Mouse (Mus musculus) layer of hippocampus, postnatal 25 days (tissue): Measurements from ENCODE around the gene Pou2f3. TPM values are rescaled to one million over a fixed set of nuclear protein-coding genes. Genes with fewer than 3 reads are reported as not detected.

Source experiments
- DNase-seq, 2 experiments: peaks; one replicate each; pipeline ENCODE4 v3.0.0; 2022; ENCODE audit warnings: mixed read lengths in 2 of 2, low spot score in 1 of 2; ENCODE audit errors: extremely low spot score in 1 of 2
- total RNA-seq, 2 experiments: library from RNA; stranded (reverse); gene quantifications; 2 replicates each; pipeline ENCODE4 v1.2.3; 2021

Pou2f3 gene
- total RNA-seq, 2 experiments from 2014 or later = 0.12 to 0.28 TPM

GRCm38 (mm10) chr9:43232286-43232685 lies 22.1 kb upstream of the Pou2f3 start:
- DNase-seq = no peak

GRCm38 (mm10) chr9:43231805-43232204 lies 21.6 kb upstream of the Pou2f3 start:
- no peak for DNase-seq

DNA sequence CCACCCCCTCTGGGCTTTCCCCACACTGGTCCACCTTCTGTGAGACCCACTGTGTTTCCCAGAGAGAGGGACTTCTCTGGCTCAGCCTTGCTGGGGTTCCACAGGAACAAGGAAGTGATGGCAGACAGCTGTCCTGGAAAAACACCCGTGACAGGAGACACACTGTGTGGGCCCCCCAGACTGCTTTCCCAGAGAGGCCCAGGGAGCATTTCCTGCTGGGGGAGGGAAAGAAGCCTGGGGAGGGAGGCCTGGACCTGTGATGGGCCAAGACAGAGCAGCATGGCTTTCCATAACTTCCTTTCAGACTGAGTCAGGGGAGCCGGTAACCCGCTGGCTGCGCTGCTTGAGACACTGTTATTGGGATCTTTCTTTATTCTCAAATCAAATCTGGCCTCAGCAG lies 20.7 kb upstream of the Pou2f3 start:
- DNase-seq = no peak

GRCm38 (mm10) chr9:43229962-43230361 lies 19.8 kb upstream of the Pou2f3 start:
- no peak for DNase-seq

DNA sequence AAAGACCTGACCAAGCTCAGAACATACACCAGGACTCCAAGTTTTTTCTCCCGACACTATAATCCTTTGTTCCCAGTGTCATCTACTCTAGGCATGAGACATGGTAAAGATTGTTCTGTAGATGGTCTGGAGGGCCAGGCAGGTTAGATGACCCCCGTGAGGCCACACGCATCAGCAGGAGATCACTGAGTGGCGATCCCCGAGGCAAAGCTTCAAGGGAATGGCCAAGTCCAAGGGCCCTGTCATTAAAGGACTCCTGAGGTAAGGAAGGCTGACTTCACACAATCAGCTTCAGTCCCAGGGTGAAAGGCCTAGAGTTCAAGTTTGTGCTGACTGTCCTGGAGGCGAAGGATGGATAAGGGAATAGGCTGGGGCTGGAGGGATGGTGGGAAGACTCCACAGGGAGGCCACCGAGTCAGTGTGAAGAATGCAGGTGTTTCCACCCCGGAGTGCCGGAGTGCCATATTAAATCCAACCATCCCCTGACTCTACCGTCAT lies 19.3 kb upstream of the Pou2f3 start:
- no peak for DNase-seq

- DNase-seq = no peak
Observed at GRCm38 (mm10) chr9:43228745-43229144, 18.6 kb upstream of the Pou2f3 start.

DNA sequence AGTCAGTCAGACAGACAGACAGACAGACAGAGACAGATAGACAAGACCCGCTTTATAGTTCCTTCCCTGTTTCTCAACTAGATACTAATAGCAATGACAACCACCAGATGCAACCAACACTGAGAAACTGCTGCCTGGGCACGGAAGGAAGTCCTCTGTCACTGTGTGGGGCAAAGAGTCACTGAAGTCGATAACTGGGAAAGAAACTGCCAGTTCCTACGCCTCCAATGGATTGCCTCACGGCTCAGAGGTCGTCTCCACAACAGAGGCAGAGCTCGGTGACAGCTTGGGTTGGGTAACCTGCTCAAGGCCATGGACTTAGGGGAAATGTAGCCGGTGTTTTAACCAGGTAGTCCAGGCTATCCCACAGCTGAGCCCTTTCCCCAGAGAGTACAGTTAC lies 17.5 kb upstream of the Pou2f3 start:
- no peak for DNase-seq

DNA sequence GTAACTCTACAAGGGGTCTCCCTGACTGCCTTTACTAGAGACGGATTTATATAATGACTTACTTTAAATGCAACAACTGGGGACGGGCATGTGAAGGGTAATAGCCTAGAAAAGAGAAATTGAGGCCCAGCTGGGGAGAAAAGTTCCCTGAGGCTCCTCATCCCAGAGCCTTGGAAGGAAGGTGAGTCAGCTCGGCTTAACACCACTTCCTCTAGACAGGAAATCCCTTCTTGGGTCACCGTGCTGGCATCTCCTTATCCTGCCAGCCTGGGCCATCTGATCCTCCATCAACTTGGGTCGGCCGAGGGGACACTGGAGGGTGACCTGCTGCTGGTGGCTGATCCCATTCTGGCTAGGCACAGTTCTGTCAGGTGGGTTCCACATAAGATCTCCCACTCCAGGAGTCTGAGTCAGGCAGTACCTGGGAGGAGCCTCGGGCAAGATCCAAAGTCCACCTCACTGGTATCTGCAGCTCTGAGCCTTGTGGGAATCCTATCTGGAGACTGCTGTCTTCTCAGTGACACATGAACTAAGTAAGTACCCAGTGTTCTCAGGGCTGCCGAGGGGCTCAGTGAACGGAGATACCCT lies 16.5 kb upstream of the Pou2f3 start:
- no peak for DNase-seq

DNA sequence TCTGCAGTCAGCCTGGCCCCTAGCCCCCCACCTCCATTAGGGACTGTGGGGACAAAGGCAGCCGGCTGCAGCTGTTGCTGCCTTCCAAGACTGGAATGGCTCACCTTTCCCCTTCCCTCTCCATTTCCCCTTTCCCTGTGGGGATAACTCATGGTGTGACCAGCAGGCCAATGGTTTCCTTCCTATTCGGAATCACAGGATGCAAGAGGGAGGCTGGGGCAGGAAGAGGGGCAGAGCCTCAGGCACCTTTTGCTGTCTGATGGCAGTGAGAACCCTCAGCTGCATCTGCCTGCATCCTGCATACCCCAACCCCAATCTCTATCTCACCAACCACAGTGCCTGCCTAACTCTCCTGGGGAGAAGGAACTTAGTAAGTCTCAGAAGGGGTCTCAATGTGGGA lies 15.3 kb upstream of the Pou2f3 start:
- DNase-seq = no peak

DNA sequence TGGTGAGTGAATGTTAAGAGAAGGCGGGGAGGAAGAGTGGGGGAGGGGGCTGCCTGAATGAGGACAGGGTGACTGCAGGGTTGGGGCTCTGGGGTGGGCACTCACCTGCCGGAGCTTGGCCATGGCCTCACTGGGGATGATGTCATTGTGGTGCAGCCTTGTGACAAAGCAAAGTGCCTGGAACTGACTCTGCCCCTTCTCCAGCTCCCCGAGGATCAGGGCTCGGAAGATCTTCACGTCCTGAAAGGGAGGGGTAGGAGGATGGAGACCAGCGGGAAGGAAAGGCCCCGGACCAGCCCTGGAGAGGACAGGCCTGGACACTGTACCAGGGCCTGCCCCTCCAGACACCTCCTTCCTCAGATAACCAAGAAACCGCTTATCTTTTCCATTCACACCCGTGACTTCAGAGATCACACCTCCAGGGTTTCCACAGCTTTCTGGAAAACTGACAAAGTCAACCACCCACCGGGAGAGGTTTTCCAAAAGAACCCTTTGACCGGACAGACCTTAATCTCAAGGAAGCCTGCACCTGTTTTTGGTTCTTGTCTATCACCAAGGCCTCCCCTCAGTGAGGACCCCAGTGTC lies 14.7 kb upstream of the Pou2f3 start:
- DNase-seq = no peak

DNA sequence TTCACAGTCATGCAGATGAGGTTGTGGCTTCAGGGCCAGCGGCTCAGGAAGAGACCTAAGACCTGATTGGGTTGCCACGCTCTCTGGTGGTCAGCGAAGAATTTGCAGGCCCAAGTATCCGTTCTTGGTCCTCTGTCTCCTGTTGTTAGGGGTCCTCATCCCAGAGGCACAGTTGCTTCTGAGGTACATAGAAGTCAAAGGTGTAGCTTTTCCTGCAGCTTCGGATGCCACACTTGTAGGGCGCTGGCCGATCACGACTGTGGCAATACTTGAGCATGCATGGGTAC lies 12.2 kb upstream of the Pou2f3 start:
- DNase-seq = no peak

DNA sequence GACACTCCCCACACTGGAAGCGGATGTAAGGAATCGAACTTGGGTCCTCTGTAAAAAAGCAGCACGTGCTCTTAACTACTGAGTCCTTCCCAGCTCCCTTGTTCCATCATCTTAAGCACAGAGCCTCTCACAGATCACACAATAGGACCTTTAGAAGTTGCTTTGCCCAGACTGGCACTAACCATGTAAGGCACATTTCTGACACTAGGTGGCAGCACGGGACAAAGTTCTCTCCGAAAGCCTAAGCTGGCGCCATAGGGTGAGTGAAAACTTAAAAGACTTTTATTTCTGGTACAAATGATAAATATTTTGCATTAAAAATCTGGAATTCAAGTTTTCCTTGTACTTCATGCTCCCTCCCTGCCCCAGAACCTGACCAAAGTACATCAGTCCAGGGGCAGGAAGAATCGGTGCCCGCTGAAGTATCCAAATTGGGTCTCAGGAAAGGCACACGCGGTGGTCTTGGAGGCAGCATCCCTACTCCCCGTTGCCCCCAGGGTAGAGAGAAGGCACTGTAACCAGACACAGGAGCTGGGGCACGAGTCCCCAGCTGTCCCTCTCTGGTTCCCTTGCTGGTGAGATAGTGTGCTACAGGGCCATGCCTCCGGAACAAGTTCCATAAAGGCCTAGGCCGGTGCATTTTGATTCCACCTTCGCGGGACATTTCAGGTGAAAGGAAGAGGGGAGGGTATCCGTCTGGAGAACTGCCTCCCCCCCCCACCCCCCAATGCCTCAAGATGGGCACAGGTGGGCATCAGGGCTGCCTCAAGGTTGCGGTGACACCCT lies 11.7 kb upstream of the Pou2f3 start:
- DNase-seq = peak; percentile 78 to 99

DNA sequence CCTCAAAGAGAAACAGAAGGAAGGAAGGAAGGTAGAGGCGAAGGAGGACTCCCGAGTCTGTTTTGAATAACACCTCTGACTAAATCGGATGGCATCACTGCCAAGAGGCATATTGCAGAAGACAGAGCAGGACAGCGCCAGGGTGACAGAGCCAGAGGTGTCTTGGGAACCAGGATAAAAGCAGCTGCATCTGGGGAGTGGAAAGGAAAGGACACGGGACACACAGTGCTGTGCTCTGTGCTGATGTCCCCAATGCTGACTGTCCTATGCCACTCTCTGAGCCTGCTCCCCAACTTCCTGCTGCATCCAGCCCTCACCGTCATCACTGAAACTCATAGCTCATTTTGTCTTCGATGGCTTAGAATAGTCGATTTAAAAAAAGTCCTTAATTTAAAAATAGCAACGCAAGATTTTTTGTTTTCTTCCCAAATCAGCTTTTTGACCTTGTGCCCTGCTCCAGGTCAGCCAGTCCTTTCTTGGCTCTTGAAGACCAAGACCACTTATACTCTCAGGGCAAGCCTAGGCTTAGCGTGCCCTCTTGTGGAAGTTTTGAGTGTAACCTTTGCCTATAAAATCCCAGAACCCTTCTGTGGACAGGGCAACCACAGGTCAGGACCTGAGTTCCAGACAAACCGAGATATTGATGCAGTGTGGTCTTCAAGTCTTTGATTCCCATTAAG lies 742 bp upstream of the Pou2f3 start:
- DNase-seq = peak; percentile 44 to 71

GRCm38 (mm10) chr9:43206022-43206390 lies 4.2 kb downstream of the Pou2f3 start:
- DNase-seq = no peak

GRCm38 (mm10) chr9:43205343-43206021 lies 4.7 kb downstream of the Pou2f3 start:
- DNase-seq = no peak

DNA sequence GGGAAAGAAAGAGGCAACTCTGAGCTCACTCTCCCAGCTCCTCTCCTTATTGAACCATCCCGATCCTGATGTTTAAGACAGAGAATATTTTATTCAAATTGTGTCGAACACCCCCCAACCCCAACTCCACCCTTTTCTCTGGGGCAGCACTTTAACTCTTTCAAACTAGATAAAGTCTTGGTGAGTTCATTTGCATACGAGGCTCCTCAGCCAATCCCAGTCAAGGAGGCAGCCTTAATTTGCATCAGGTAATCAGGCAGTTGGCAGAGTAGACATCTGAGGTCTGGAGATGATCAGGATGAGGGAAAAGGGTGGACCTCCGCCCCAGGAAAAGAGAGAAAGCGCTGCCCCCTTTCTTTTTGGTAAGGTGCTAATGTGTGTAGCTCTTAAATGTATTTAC lies 10.0 kb downstream of the Pou2f3 start:
- no peak for DNase-seq

DNA sequence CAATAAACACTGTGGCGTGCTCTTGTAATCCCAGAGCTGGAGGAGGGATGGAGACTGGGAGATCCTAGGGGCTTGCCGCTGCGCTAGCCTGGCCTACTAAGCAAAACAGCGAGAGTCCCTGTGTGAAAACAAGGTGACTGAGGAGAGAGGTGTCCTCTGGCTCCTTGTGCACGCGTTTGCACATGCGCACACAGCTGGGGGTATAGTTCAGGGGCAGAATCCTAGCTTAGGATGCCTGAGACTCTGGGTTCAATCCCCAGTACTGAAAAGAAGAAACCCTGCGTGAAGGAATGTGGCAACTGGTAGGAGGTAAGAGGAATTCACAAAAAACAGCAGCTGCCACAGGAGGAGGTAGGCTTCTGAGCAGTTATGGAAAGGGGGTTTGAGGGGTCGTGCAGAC lies 16.2 kb downstream of the Pou2f3 start:
- no peak for DNase-seq

GRCm38 (mm10) chr9:43191561-43191960 lies 18.6 kb downstream of the Pou2f3 start:
- DNase-seq = no peak

DNA sequence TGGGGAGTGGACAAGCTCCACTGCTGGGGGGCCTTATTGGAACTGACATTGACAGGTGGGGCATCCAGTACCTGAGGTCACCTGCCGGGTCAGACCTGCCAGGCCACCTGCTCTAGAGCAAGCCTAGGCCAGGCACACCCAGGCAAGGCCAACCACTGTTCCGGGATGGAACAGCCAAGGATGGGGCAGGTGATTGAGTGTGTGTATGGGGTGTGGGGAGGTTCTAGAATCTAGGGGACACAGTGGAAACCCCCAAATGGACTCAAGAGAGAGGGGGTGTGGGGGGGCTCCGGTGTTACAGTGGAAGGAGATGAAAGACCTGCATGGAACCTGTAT lies 21.2 kb downstream of the Pou2f3 start:
- no peak for DNase-seq

GRCm38 (mm10) chr9:43188309-43189020 lies 21.7 kb downstream of the Pou2f3 start:
- DNase-seq = no peak
